Mouse (Mus musculus): ENCODE data around the gene Trpm8.

- TF ChIP-seq CTCF (conservative IDR thresholded peaks at IDR 0.05 in 1 of 2, IDR thresholded peaks at IDR 0.05 in 1 of 2; ENCODE audit: low read depth in 2 of 2, low read length in 2 of 2) (no peak), USF1 (IDR thresholded peaks at IDR 0.05; ENCODE audit: low read depth, low read length) (no peak)
Observed at GRCm38 (mm10) chr1:88412013-88412412, 134.6 kb downstream of the Trpm8 start.
